Mouse (Mus musculus): ENCODE measurements around the gene Endou. TPM values are rescaled to one million over a fixed set of nuclear protein-coding genes. Genes with fewer than 3 reads are reported as not detected.

The Endou gene
- polyA plus RNA-seq, 1 experiment from 2014 or later = not detected

- no peak overlapping the region for H3K4me2 ChIP-seq (ENCODE audit: low read depth, low read length, severe bottlenecking)
- H3K27ac ChIP-seq (ENCODE audit: low read depth, low read length) = no peak overlapping the region
- H3K9ac ChIP-seq (ENCODE audit: low read length) = no peak overlapping the region
- H3K4me1 ChIP-seq (replicated peaks; ENCODE audit: control insufficient read depth, insufficient read depth, low read length) = no peaks in the 10 kb centered on the region
- no peaks in the 10 kb centered on the region for H3K27me3 ChIP-seq (ENCODE audit: control insufficient read depth, insufficient read depth, low read length)
- no peak overlapping the region for H3K4me3 ChIP-seq (ENCODE audit: low read depth, low read length)
- no peaks in the 10 kb centered on the region for H3K36me3 ChIP-seq (ENCODE audit: control insufficient read depth, insufficient read depth, low read length)
- WGBS = 89% methylated on average over 8 of the region's 8 CpGs
- H3K9me3 ChIP-seq (ENCODE audit: control insufficient read depth, low read length) = no peaks in the 10 kb centered on the region
- ATAC-seq (replicated peaks; ENCODE audit: low FRiP score) = no peak
- no peak for DNase-seq (ENCODE audit: low spot score)
Measured at GRCm38 (mm10) chr15:97715083-97715482, 16.1 kb downstream of the Endou start.

DNA sequence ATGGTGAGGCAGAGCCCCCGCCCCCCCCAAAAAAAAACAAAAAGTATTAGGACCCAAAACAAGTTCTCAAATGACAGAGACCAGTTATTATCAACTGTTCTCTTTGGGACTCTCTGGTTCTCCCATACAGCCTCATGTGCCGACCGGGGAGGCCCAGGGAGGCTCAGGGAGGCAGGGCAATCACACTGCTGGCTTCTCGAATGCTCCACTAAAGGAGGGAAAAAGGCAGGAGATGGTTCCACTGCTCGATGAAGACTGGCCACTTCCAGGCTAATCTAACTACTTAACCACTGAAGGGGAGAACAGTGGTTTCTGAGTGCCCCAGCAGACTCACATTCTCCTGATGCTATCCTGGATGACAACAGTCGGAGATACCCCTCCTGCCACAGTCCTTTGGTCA is 18.6 kb downstream of the Endou start:
- H3K27ac ChIP-seq (ENCODE audit: low read depth, low read length) = no peak overlapping the region
- DNase-seq (ENCODE audit: low spot score) (no peak), ATAC-seq (replicated peaks; ENCODE audit: low FRiP score) (no peak)
- no peak overlapping the region for H3K4me2 ChIP-seq (ENCODE audit: low read depth, low read length, severe bottlenecking)
- H3K4me1 ChIP-seq (replicated peaks; ENCODE audit: control insufficient read depth, insufficient read depth, low read length) = no peaks in the 10 kb centered on the region
- WGBS = 69% methylated on average over 6 of the region's 6 CpGs
- no peak overlapping the region for H3K9ac ChIP-seq (ENCODE audit: low read length)
- H3K36me3 ChIP-seq (ENCODE audit: control insufficient read depth, insufficient read depth, low read length) = no peaks in the 10 kb centered on the region
- no peak overlapping the region for H3K4me3 ChIP-seq (ENCODE audit: low read depth, low read length)
- H3K9me3 ChIP-seq (ENCODE audit: control insufficient read depth, low read length) = no peaks in the 10 kb centered on the region
- H3K27me3 ChIP-seq (ENCODE audit: control insufficient read depth, insufficient read depth, low read length) = no peaks in the 10 kb centered on the region

GRCm38 (mm10) chr15:97710906-97711305 is 20.2 kb downstream of the Endou start:
- 78% methylated on average over 6 of the region's 6 CpGs for WGBS
- DNase-seq (ENCODE audit: low spot score) = no peak
- Histone ChIP-seq H3K9ac (ENCODE audit: low read length) (no peak overlapping the region), H3K4me2 (ENCODE audit: low read depth, low read length, severe bottlenecking) (no peak overlapping the region), H3K36me3 (ENCODE audit: control insufficient read depth, insufficient read depth, low read length) (no peaks in the 10 kb centered on the region), H3K4me3 (ENCODE audit: low read depth, low read length) (no peak overlapping the region), H3K4me1 (replicated peaks; ENCODE audit: control insufficient read depth, insufficient read depth, low read length) (no peaks in the 10 kb centered on the region), H3K27me3 (ENCODE audit: control insufficient read depth, insufficient read depth, low read length) (no peaks in the 10 kb centered on the region), H3K27ac (ENCODE audit: low read depth, low read length) (no peak overlapping the region), H3K9me3 (ENCODE audit: control insufficient read depth, low read length) (no peaks in the 10 kb centered on the region)
- ATAC-seq (replicated peaks; ENCODE audit: low FRiP score) = no peak

DNA sequence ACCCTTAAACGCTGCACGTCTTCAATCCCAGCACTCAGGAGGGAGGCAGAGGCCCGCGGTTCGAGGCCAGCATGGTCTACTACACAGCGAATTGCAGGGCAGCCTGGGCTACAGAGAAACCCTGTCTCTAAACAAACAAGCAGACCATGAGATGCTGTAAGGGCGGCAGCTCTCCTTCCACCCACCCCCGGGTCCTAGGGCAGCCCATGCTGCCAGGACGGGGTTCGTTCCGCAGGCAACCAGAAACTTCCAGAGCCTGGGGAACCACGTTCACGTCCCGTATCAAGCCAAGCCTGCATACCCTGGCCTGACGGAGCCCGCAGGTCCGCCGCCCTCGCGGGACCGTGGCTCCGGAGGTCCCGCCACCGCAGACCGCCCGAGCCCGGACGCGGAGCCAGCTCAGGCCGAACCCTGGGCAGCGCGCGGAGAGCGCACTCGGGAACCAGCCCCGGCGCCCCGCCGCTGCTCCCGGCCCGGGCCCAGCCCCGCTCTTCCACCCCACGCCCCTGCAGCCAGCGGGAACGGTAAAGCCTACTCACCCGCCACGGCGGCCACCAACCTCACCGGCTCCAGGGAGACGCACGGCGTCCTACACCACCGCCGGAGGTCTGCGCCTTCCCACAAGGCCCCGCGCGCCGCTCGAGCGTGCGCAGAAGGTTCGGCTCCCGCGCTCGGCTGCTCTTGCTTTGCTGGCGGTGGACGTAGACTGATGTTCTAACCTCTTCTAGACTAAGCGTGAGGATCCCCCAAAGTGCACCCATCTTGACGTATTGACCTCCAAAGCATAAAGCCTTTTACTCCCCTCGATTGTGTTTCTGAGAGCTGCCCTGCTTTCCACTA is 25.7 kb downstream of the Endou start, which contains the start of gene Rpap3:
Gene Rpap3 (minus strand): TSS at position 615 of the 840 bp plus-strand sequence.
- Histone ChIP-seq H3K4me1 (replicated peaks; ENCODE audit: control insufficient read depth, insufficient read depth, low read length) (no peaks in the 10 kb centered on the region; the same call in 1 of the 2 replicates), H3K4me3 (ENCODE audit: low read depth, low read length) (peak within 1 kb of the TSS; percentile 92), H3K9me3 (ENCODE audit: control insufficient read depth, low read length) (no peaks in the 10 kb centered on the region), H3K9ac (ENCODE audit: low read length) (peak within 1 kb of the TSS; percentile 94), H3K4me2 (ENCODE audit: low read depth, low read length, severe bottlenecking) (peak within 1 kb of the TSS; percentile 74), H3K27ac (ENCODE audit: low read depth, low read length) (0 out of 2 replicates have a peak within 1 kb of the TSS, but pooled peaks have one; percentile 25), H3K27me3 (ENCODE audit: control insufficient read depth, insufficient read depth, low read length) (no peaks in the 10 kb centered on the region), H3K36me3 (ENCODE audit: control insufficient read depth, insufficient read depth, low read length) (no peaks in the 10 kb centered on the region; the same call in 1 of the 2 replicates)
- peak; percentile 93 for ATAC-seq (replicated peaks; ENCODE audit: low FRiP score)
- DNase-seq (ENCODE audit: low spot score) = peak; percentile 93
- 1% methylated on average over 70 of the region's 71 CpGs for WGBS

DNA sequence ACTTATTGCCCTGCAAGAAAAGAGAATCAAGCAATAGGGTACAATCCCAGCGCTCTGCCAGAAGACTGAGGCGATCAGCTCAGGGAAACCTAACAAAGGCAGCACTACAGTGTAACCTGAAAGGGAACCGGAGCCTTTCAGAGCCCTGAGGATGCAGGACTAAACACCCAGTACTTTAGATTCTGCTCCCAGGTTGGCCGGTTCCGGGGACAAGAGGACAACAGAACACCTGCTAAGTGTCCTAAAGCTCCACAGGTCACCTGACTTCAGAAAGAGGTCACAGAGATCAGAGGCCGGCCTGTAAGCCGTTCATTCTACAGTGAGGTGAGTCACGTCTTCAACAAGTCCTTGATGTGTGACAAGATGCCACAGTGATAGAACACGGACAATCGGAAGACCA is 34.5 kb downstream of the Endou start:
- Histone ChIP-seq H3K9ac (ENCODE audit: low read length) (no peak overlapping the region), H3K36me3 (ENCODE audit: control insufficient read depth, insufficient read depth, low read length) (peaks cover 5% of the 10 kb centered on the region), H3K27ac (ENCODE audit: low read depth, low read length) (no peak overlapping the region), H3K4me2 (ENCODE audit: low read depth, low read length, severe bottlenecking) (no peak overlapping the region), H3K27me3 (ENCODE audit: control insufficient read depth, insufficient read depth, low read length) (no peaks in the 10 kb centered on the region), H3K9me3 (ENCODE audit: control insufficient read depth, low read length) (no peaks in the 10 kb centered on the region), H3K4me1 (replicated peaks; ENCODE audit: control insufficient read depth, insufficient read depth, low read length) (no peaks in the 10 kb centered on the region), H3K4me3 (ENCODE audit: low read depth, low read length) (no peak overlapping the region)
- 89% methylated on average over 10 of the region's 10 CpGs for WGBS
- DNase-seq (ENCODE audit: low spot score) = no peak
- no peak for ATAC-seq (replicated peaks; ENCODE audit: low FRiP score)

DNA sequence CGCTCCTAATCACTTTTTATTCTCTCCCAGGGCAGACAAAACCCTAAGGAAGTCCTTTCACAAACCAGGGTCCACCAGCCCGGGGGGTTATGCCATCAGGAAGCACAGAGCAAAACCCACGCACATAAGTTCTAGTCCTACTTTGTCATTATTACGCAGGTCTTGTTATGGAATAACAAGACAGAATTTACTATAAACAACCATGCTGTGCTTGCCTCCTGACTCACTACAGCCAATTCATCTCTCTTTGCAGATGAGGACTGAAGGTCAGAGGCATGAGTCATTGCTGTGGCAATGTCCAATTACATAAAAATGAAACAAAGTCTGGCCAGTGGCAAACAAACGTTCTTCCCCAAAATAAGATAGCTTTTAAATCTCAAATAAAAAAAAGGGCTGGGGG is 37.7 kb downstream of the Endou start:
- no peak overlapping the region for H3K4me3 ChIP-seq (ENCODE audit: low read depth, low read length)
- no peak overlapping the region for H3K27ac ChIP-seq (ENCODE audit: low read depth, low read length)
- no peak for ATAC-seq (replicated peaks; ENCODE audit: low FRiP score)
- H3K36me3 ChIP-seq (ENCODE audit: control insufficient read depth, insufficient read depth, low read length) = peaks cover 8% of the 10 kb centered on the region
- no peak overlapping the region for H3K9ac ChIP-seq (ENCODE audit: low read length)
- no peak for DNase-seq (ENCODE audit: low spot score)
- no peaks in the 10 kb centered on the region for H3K4me1 ChIP-seq (replicated peaks; ENCODE audit: control insufficient read depth, insufficient read depth, low read length)
- no peaks in the 10 kb centered on the region for H3K9me3 ChIP-seq (ENCODE audit: control insufficient read depth, low read length)
- H3K4me2 ChIP-seq (ENCODE audit: low read depth, low read length, severe bottlenecking) = no peak overlapping the region
- WGBS = 92% methylated on average over 5 of the region's 5 CpGs
- no peaks in the 10 kb centered on the region for H3K27me3 ChIP-seq (ENCODE audit: control insufficient read depth, insufficient read depth, low read length)

GRCm38 (mm10) chr15:97684118-97684517 is 47.0 kb downstream of the Endou start:
- Histone ChIP-seq H3K4me1 (replicated peaks; ENCODE audit: control insufficient read depth, insufficient read depth, low read length) (no peaks in the 10 kb centered on the region), H3K36me3 (ENCODE audit: control insufficient read depth, insufficient read depth, low read length) (peaks cover 4% of the 10 kb centered on the region), H3K27me3 (ENCODE audit: control insufficient read depth, insufficient read depth, low read length) (no peaks in the 10 kb centered on the region), H3K9me3 (ENCODE audit: control insufficient read depth, low read length) (no peaks in the 10 kb centered on the region), H3K27ac (ENCODE audit: low read depth, low read length) (no peak overlapping the region), H3K4me3 (ENCODE audit: low read depth, low read length) (no peak overlapping the region), H3K4me2 (ENCODE audit: low read depth, low read length, severe bottlenecking) (no peak overlapping the region), H3K9ac (ENCODE audit: low read length) (no peak overlapping the region)
- WGBS = 95% methylated on average over 9 of the region's 9 CpGs
- DNase-seq (ENCODE audit: low spot score) (no peak), ATAC-seq (replicated peaks; ENCODE audit: low FRiP score) (no peak)

- Histone ChIP-seq H3K4me1 (replicated peaks; ENCODE audit: control insufficient read depth, insufficient read depth, low read length) (no peaks in the 10 kb centered on the region), H3K4me2 (ENCODE audit: low read depth, low read length, severe bottlenecking) (no peak overlapping the region), H3K9me3 (ENCODE audit: control insufficient read depth, low read length) (no peaks in the 10 kb centered on the region), H3K36me3 (ENCODE audit: control insufficient read depth, insufficient read depth, low read length) (peaks cover 2% of the 10 kb centered on the region; the same call in 1 of the 2 replicates), H3K27ac (ENCODE audit: low read depth, low read length) (no peak overlapping the region), H3K27me3 (ENCODE audit: control insufficient read depth, insufficient read depth, low read length) (no peaks in the 10 kb centered on the region), H3K4me3 (ENCODE audit: low read depth, low read length) (no peak overlapping the region), H3K9ac (ENCODE audit: low read length) (no peak overlapping the region)
- ATAC-seq (replicated peaks; ENCODE audit: low FRiP score) = no peak
- no peak for DNase-seq (ENCODE audit: low spot score)
- WGBS = 89% methylated on average over 8 of the region's 8 CpGs
Measured at GRCm38 (mm10) chr15:97682053-97682452, 49.1 kb downstream of the Endou start.
